Comparison of ENCODE assay signal across 31 mouse cellular contexts in the genomic region with DNA sequence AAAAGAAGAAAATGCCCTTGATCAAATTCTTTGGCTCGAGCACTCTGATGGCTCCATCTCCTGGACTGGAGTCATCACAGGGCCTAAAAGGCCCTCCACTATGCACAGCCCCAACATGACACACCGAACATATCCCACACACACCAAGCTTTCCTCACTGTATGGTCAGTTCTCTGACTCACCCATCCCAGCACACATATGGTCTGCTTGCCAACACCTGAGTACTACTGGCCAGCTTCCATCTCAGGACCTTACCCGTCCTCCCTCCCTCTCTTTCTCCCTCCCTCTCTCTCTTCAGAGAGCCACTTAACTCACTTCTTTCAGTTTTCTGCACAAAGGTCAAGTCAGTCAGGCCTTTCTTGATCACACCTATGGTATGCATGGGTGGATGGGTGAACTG. TPM values are rescaled to one million over a fixed set of nuclear protein-coding genes. Genes with fewer than 3 reads are reported as not detected.
DNase-seq lines count a peak whose midpoint lies in the region; ATAC-seq lines count a peak whose summit lies in the region.
"Had no signal": no experiment of that assay in that cellular context is flagged by ENCODE, and none has a peak within 500 bp of the region (broad histone marks: within the 10 kb centered on the region; RNA-seq: fewer than 3 reads in every experiment).

No protein-coding gene starts in this region.

- peaks cover 32% of the 10 kb centered on the region for H3K4me1 ChIP-seq in liver, embryonic 11.5 days (replicated peaks; ENCODE audit: control insufficient read depth, insufficient read depth, low read length)
- peaks cover 40% of the 10 kb centered on the region for H3K4me1 ChIP-seq in liver, embryonic 13.5 days (replicated peaks)
- no peaks in the 10 kb centered on the region for H3K4me1 ChIP-seq in forebrain, embryonic 14.5 days (ENCODE audit: control insufficient read depth, insufficient read depth, low read length)

- H3K27ac ChIP-seq in liver, embryonic 11.5 days (ENCODE audit: low read depth, low read length), result peak overlapping the region; percentile 59; the same call in 1 of the 2 replicates
- 0 out of 2 replicates have a peak overlapping the region, but pooled peaks have one; percentile 56 for H3K27ac ChIP-seq in liver, embryonic 13.5 days
- no peak overlapping the region for H3K27ac ChIP-seq in forebrain, embryonic 14.5 days (ENCODE audit: low read depth, low read length)
- H3K27ac ChIP-seq: embryonic facial prominence, embryonic 10.5 days; embryonic facial prominence, embryonic 15.5 days; forebrain, embryonic 12.5 days; heart, adult 2 months; hindbrain, embryonic 10.5 days; hindbrain, embryonic 15.5 days; limb, embryonic 15.5 days; midbrain, embryonic 10.5 days; neural tube, embryonic 12.5 days; stomach, postnatal 0 days had no signal

- H3K4me3 ChIP-seq in liver, embryonic 11.5 days (ENCODE audit: low read depth, low read length), result no peak overlapping the region
- H3K4me3 ChIP-seq in liver, embryonic 13.5 days (replicated peaks), result no peak overlapping the region
- no peak overlapping the region for H3K4me3 ChIP-seq in forebrain, embryonic 14.5 days (ENCODE audit: low read depth, low read length)
- H3K4me3 ChIP-seq: embryonic facial prominence, embryonic 10.5 days; embryonic facial prominence, embryonic 15.5 days; forebrain, embryonic 12.5 days; heart, adult 2 months; heart, embryonic 15.5 days; hindbrain, embryonic 10.5 days; hindbrain, embryonic 15.5 days; limb, embryonic 15.5 days; midbrain, embryonic 10.5 days; neural tube, embryonic 12.5 days had no signal

- no peak overlapping the region for H3K9ac ChIP-seq in liver, embryonic 11.5 days (ENCODE audit: low read depth, low read length)
- no peak overlapping the region for H3K9ac ChIP-seq in liver, embryonic 13.5 days
- no peak overlapping the region for H3K9ac ChIP-seq in forebrain, embryonic 14.5 days (ENCODE audit: low read length)
- H3K9ac ChIP-seq: embryonic facial prominence, embryonic 15.5 days; forebrain, embryonic 12.5 days; heart, embryonic 15.5 days; hindbrain, embryonic 15.5 days; limb, embryonic 15.5 days; neural tube, embryonic 12.5 days had no signal

- H3K27me3 ChIP-seq in liver, embryonic 11.5 days (replicated peaks; ENCODE audit: control insufficient read depth, insufficient read depth, low read length), result no peaks in the 10 kb centered on the region
- H3K27me3 ChIP-seq in liver, embryonic 13.5 days, result no peaks in the 10 kb centered on the region
- H3K27me3 ChIP-seq in forebrain, embryonic 14.5 days (replicated peaks; ENCODE audit: control insufficient read depth, insufficient read depth, low read length), result peaks cover 44% of the 10 kb centered on the region
- H3K27me3 ChIP-seq: embryonic facial prominence, embryonic 15.5 days; heart, embryonic 15.5 days; limb, embryonic 15.5 days had no signal

- H3K36me3 ChIP-seq in liver, embryonic 11.5 days (ENCODE audit: control insufficient read depth, insufficient read depth, low read length), result peaks cover 2% of the 10 kb centered on the region; the same call in 1 of the 2 replicates
- peaks cover 7% of the 10 kb centered on the region for H3K36me3 ChIP-seq in liver, embryonic 13.5 days
- no peaks in the 10 kb centered on the region for H3K36me3 ChIP-seq in forebrain, embryonic 14.5 days (ENCODE audit: control insufficient read depth, insufficient read depth, low read length)
- H3K36me3 ChIP-seq: forebrain, embryonic 12.5 days; heart, embryonic 15.5 days; hindbrain, embryonic 15.5 days; neural tube, embryonic 12.5 days had no signal

- H3K4me2 ChIP-seq in liver, embryonic 11.5 days, result no peak overlapping the region
- no peak overlapping the region for H3K4me2 ChIP-seq in liver, embryonic 13.5 days
- H3K4me2 ChIP-seq in forebrain, embryonic 14.5 days (ENCODE audit: low read length), result no peak overlapping the region
- H3K4me2 ChIP-seq: embryonic facial prominence, embryonic 15.5 days; forebrain, embryonic 12.5 days; heart, embryonic 15.5 days; hindbrain, embryonic 15.5 days; limb, embryonic 15.5 days; neural tube, embryonic 12.5 days had no signal

- H3K9me3 ChIP-seq in liver, embryonic 11.5 days (ENCODE audit: control insufficient read depth, low read length), result no peaks in the 10 kb centered on the region
- no peaks in the 10 kb centered on the region for H3K9me3 ChIP-seq in liver, embryonic 13.5 days (replicated peaks)
- peaks cover 16% of the 10 kb centered on the region for H3K9me3 ChIP-seq in forebrain, embryonic 14.5 days (replicated peaks; ENCODE audit: control insufficient read depth, low read length)
- H3K9me3 ChIP-seq: heart, embryonic 15.5 days; limb, embryonic 15.5 days had no signal

- no peak for ATAC-seq in liver, embryonic 11.5 days (replicated peaks; ENCODE audit: low FRiP score)
- no peak for ATAC-seq in liver, embryonic 13.5 days (ENCODE audit: low read depth)
- ATAC-seq in forebrain, embryonic 14.5 days, result no peak
- ATAC-seq: inflammation-experienced regulatory T-cells, adult 6 months; midbrain, embryonic 16.5 days had no signal

- peak; percentile 22 for DNase-seq in adrenal gland, postnatal 10 days
- no peak for DNase-seq in adrenal gland, adult (ENCODE audit: inconsistent age in 2 of 2, low spot score in 1 of 2)
- no peak for DNase-seq in liver, embryonic 11.5 days (ENCODE audit: low spot score)
- no peak for DNase-seq in liver
- peak; percentile 51 for DNase-seq in lung, postnatal 36 days
- DNase-seq in lung, postnatal 14 days, result no peak
- no peak for DNase-seq in liver, embryonic 13.5 days
- DNase-seq in forebrain, embryonic 14.5 days (ENCODE audit: low spot score), result no peak
- DNase-seq: adrenal gland, adult 2 months; cerebellum, adult 8-10 months; gastrocnemius, postnatal 25 days; heart, adult 2 months; kidney, adult 9 months; kidney, postnatal 10 days; layer of hippocampus, postnatal 36 days; left cerebral cortex, postnatal 4 days; right cerebral cortex, postnatal 4 days; thymus, adult 18-20 months; thymus, postnatal 25 days had no signal

- WGBS in liver, embryonic 11.5 days, result 95% methylated on average over 3 of the region's 3 CpGs
- 77% methylated on average over 3 of the region's 3 CpGs for WGBS in liver, embryonic 13.5 days (ENCODE audit: insufficient replicate concordance)
- 95% methylated on average over 3 of the region's 3 CpGs for WGBS in forebrain, embryonic 14.5 days

RNA-seq across cellular contexts. Expression of a gene that starts 36.0 kb away (rescaled TPM):
- total RNA-seq in adrenal gland, postnatal 10 days (2021), result 100 to 1,000 TPM; 125 to 160 TPM
- 38.2 and 39.7 TPM in 2 replicates for polyA plus RNA-seq in liver, embryonic 11.5 days (2014; fragmentation: Nextera tagmentation; extraction: Ambion mirVana)
- 7.1 and 9.9 TPM in 2 replicates for polyA plus RNA-seq in liver, embryonic 13.5 days (2015; fragmentation: Nextera tagmentation; extraction: Ambion mirVana)
- 2.2 and 3.5 TPM in 2 replicates for polyA plus RNA-seq in forebrain, embryonic 14.5 days (2014; fragmentation: Nextera tagmentation; extraction: Ambion mirVana)

Comparison
In these comparisons a context has a peak if more than half of its experiments do, and no peak if none do; other contexts are left out.
1. DNase-seq: peak in adrenal gland, postnatal 10 days (single experiment) and lung, postnatal 36 days (single experiment); none in adrenal gland, adult (0 of 2), liver, embryonic 11.5 days (single experiment), liver (single experiment), lung, postnatal 14 days (single experiment), liver, embryonic 13.5 days (single experiment) and forebrain, embryonic 14.5 days (single experiment).